Mouse (Mus musculus): ENCODE results near the gene Rps8.

The Rps8 gene

DNA sequence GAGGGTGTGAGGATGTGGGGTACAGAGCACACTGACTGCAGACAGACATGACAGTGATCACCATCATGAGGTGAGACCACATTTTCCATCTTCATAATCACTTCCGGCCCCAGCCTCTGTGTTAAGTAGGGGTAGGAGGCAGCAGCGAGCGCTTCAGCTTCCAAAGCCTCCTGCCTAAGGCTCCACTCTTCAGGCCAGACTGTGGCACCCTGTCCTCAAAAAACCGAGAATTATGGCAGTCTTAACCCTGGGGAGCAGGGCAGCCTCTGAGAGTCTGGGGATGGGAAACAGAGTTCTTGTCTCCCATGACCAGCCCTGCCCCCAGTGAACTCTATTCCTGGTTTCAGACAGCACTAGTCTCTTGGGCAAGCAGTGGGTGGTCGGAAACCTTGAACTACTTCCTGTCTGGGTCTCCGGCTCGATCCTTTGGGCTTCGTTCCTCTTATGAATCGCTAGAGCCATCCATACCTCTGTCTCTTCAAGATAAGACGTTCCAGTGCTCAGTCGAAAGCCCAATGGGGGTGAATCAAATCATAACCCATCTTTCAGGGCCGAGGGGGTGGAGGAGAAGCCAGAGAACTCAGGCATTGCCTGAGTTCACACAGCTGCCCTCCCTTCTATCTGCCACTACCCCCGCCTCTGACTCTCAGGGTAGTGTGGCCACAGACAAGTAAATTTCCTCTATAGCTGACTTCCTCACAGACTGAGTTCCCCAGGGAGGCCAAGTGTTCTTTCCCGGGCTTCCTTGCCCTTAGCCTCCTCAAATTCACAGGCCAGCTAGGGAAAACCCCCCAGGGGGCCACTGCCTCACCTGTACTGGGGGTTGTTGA lies 31.3 kb downstream of the Rps8 start:
- DNase-seq (ENCODE audit: low spot score in 2 of 2) = peak; percentile 70 to 77

DNA sequence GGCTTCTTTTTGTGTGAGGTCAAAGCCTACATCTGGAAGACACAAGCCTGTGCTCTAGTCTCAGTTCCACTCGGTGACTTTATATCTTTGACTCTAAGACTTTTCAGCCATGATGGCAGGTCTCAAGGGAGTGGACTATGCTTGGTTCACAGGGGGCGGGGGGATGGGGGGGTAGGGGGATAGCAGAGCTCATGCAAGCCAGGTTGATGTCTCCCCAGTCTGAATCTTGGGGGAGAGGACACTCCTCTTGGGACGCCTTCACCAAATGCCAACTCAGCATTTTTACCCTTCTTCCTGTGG lies 31.9 kb downstream of the Rps8 start:
- no peak for DNase-seq (ENCODE audit: low spot score in 2 of 2)

DNA sequence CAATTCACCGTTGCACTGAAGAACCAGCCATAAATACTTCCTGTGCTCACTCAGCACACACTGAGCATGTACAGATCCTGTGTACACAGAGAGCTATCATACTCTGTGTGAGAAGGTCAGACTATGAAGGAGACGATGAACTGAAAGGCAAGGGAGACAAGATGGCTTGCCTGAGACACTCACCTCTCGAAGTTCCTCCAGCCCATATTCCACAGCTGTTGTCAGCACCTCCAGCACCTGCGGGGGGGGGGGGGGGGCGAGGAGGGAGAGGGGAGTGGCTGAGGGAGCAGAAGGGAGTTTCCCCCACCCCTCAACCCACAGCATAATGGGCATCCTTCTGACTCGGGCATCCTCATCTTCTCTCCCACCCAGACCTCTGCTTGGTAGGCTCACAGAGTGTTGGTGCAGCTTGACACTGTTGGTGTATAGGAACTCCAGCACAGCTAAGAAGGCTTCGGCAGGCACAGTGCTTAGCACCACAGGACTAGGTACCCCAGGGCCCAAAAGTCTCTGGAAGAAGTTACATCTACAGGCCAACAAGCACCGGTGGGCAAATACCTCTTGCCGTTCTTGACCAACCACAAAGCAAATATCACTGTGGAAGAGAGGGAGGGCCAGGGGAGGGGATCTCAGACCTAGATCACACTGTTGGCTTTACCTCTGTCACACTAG lies 32.4 kb downstream of the Rps8 start:
- DNase-seq (ENCODE audit: low spot score in 2 of 2) = no peak

DNA sequence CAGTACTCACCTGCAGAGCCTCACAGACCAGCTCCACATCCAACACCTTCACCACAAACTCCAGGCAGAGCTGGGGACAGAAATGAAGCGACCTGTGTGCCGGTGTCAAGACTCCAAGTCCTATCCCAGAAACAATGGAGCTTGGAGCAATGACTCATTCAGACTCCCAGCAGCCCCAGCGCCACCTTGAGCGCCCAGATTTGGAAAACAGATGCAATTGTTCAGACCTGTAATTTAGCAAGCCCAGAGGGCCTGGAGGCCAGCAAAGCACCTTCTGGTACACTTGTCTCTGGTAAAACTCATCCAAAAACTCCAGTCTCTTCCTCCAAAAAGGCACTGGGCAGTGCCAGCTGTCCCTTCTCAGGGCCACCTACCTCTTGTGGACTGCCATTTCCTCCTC lies 33.8 kb downstream of the Rps8 start:
- DNase-seq (ENCODE audit: low spot score in 2 of 2) = no peak

DNA sequence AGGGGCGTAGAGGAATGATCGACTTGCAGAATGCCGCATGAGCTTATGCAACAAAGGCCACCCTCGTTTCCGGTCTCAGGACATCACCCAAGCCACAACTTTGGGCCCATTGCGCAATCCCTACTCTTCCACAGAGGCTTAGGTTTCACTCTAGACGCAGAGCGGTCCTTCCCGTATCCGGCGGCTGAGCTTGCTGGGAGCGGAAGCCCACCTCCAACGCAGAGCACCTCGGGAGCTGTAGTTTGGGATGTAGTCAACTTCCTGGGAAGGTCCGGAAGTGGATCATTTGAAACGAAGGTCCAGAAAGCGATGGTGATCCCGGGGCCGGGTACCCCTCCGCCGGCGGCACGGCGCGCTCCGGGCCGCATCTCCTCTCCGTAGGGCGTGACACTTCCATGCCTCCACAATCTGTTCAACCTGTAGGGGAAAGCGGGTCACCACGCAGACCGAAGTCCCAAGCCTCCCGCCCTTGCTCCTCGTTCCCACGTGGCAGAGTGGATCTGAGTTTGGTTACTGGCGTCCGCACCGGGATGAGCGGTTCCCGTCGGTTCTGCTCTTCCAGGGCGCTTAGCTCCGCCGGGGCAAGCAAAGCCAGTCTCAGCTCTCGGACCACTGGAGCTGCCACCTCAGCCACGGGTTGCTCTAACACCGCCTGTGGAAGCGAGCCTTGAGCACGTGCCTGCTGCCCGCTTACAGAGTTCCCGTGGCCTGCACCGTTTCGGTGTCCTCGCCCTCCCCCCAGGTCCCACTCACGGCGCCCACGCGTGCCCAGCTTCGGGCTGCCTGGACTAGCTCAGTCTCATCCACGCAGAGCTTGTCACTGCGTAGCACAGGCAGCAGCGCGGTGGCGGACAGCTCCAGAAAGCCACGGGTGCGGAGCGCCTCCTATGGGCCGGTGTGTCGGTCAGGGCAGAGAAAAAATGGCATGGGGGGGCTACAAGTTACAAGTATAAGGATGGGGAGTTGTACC lies 35.3 kb downstream of the Rps8 start:
- DNase-seq (ENCODE audit: low spot score in 2 of 2) = peak; percentile 83 to 92

DNA sequence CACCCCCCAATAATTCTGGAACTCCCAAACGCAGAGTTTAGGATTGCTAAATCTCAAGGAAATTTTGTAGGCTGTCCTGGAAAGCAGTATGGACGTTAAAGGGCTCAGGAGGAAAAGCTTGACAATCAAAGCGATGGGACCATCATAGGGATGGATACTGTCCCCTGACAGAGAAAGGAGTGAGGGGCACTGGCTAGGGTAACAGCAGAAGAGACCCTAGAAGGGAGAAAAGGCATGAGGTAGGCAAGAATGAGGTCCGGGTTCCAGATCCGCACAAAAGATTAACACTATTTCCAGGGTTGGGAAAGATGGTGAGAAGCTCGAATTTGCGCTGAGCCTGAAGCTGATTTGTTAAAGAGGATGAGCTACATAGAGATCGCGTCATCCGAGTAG lies 36.0 kb downstream of the Rps8 start:
- DNase-seq (ENCODE audit: low spot score in 2 of 2) = no peak

DNA sequence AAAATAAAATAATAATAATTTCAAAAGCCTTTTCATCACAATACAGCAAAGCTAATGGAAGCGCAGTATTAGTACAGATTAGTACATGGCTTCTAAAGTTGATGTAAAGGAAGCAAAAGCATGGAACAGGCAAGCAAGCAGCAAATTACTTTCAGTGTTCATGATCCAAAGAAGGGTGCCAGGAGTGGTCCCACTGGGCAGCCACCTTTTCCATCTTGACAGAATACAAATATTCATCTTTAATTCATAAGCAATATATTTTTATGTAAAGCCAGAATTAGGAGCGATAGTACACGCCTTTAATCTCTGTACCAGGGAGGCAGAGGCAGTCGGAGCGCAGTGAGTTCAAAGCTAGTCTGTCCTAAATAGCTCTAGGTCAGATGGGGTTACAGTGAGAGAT lies 36.4 kb downstream of the Rps8 start:
- DNase-seq (ENCODE audit: low spot score in 2 of 2) = no peak

DNA sequence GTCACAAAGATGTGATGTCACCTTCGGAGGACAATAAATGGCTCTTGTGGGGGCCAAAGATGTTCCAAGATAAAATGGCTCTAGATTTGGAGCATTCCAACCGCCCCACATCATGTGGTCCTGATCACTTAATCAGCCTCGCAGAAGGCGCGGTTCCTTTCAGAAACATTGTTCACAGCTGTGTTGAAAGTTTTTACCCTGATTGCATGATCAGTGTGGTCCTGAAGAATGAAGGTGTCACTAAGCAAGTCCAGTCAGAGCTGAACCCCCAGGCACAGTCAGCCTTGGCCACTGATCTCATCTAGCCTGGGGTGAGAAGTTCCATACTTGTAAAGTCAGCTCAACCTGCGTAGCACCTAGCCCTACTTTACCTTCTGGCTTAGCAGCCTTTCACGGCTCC lies 38.1 kb downstream of the Rps8 start:
- DNase-seq (ENCODE audit: low spot score in 2 of 2) = no peak

DNA sequence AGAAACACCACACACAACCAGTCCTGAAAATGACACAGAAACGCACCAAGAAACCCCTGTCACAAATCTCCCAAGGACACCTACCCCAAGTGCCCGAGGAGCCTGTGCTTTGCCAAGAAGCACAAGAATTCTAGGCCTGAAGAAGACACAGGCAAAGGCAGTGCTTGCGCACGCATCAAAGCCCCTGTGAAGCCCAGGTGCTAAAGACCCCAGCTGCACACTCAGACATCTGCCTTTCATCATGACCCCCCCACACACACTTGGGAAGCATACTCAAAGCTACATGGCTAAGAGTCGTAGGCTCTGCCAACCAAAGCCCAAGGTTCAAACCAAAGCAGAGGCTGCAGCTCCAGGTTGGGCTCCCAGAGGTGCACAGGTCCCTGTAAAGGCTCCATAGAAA lies 40.5 kb downstream of the Rps8 start:
- peak; percentile 62 to 70 for DNase-seq (ENCODE audit: low spot score in 2 of 2)

DNA sequence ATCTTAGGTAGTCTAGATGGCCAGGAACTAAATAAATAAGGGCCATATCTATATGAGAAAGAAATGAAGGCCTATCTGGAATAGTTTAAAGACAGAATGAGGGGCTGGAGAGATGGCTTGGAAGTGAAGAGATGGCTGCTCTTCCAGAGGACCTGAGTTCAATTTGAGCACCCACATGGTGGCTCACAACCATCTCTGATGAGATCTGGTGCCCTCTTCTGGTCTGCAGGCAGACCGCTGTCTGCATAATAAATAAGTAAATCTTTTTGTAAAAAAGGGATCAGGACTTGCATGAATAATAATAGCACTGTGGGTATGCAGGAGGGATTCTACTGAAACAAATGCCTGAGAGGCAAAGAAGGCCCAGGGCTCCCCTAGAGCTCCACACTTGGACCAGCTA lies 42.8 kb downstream of the Rps8 start:
- no peak for DNase-seq (ENCODE audit: low spot score in 2 of 2)

DNA sequence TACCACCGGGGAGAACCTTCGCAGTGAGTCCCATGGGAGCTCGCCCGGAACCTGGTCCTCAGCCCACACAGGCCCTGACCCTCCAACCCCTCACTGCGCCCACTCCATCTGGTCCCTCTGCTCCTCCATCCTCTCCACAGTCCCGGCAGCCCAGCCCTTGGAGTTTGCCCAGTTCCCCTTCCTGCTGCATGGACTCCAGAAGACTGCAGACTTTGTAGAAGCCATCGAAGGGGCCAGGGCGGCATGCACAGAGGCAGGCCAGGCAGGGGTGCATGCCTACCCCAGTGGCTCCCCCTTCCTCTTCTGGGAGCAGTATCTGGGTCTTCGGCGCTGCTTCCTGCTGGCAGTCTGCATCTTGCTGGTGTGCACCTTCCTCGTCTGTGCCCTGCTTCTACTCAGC lies 45.1 kb downstream of the Rps8 start:
- no peak for DNase-seq (ENCODE audit: low spot score in 2 of 2)

DNA sequence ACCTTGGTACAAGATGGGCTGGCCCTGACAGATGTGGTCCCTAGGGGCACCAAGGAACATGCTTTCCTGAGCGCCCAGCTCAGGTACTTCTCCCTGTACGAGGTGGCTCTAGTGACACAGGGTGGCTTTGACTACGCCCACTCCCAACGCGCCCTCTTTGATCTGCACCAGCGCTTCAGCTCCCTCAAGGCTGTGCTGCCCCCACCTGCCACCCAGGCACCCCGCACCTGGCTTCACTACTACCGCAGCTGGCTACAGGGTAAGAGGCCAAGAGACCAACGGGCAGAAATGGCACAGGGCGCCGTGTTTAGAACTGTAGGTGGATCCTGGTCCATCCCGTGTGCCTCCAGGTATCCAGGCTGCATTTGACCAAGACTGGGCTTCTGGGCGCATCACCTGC lies 45.8 kb downstream of the Rps8 start:
- DNase-seq (ENCODE audit: low spot score in 2 of 2) = no peak

DNA sequence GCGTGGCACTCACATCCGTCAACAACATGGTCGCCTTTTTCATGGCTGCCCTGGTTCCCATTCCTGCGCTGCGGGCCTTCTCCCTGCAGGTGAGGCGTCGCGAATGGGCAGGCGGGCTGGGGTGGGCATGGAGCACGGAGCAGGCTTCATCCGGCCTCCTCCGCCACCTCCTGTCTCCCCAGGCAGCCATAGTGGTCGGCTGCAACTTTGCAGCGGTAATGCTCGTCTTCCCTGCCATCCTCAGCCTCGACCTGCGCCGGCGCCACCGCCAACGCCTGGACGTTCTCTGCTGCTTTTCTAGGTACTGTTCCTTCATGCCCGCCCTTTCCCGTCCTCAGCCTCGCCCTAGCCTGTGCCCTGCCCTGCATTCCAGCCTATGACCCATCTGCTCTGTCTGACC lies 46.7 kb downstream of the Rps8 start:
- no peak for DNase-seq (ENCODE audit: low spot score in 2 of 2)

DNA sequence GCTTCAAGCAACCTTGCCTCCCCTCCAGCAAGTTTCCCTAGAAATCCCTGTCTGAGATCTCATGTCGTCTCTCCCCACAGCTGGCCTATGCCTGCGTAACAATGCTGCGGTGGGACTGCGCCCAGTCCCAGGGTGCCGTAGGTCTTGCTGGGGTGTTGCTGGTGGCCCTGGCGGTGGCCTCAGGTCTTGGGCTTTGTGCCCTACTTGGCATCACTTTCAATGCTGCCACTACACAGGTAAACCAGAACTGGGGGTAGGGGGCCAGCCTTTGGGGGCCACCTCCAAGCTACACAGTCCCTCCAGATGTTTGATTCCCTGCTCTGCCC lies 47.6 kb downstream of the Rps8 start:
- no peak for DNase-seq (ENCODE audit: low spot score in 2 of 2)

DNA sequence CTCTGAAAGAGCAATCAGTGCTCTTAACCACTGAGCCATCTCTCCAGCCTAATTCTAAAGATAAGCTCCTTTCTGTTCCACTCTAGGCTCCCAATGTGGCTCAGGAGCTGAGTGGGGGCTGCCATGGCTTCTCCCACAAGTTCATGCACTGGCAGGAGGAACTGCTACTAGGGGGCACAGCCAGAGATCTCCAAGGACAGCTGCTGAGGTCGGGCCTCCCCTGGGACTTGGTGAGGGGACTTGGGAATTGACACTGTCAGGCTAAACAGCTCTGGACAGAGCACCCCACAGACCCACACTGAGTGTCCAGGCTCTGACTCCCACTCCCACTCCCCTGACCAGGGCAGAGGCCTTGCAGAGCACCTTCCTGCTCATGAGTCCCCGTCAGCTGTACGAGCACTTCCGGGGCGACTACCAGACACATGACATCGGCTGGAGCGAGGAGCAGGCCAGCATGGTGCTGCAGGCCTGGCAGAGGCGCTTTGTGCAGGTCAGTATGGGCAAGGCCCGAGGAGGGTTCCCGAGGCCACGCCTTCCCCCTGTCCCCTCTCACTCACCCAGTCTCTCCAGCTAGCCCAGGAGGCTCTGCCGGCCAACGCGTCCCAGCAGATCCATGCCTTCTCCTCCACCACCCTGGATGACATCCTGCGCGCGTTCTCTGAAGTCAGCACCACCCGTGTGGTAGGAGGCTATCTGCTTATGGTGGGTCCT lies 48.1 kb downstream of the Rps8 start:
- DNase-seq (ENCODE audit: low spot score in 2 of 2) = no peak

DNA sequence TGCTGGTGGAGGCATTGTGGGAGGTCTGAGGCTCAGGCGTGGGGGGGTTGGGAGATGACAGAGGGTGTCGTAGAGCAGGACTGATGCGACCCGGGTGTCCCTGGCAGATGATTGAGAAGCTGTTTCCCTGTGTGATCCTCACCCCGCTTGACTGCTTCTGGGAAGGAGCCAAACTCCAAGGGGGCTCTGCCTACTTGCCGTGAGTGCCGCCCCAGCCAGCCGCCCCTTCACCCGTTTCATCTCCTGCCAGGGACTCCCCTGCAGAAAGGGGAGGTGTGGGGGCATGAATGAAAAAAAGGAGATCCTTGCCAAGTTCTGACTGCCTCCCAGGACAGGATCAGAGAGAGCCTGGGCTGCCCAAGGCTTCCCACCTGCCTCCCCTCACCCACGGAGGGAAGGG lies 50.9 kb downstream of the Rps8 start:
- DNase-seq (ENCODE audit: low spot score in 2 of 2) = no peak

DNA sequence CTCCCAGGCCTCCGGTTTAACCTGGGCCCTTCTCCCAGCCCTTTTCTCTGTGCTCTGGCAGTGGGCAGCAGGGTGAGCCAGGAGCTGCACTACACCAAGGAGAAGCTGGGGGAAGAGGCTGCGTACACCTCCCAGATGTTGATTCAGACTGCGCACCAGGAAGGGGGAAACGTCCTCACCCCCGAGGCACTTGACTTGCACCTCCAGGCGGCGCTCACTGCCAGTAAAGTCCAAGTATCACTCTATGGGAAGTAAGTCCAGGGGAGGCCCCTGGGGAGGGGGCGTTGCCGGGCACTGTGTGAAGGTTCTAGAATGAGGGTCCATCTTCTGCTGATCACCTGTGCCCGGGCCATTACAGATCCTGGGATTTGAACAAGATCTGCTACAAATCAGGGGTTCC lies 51.4 kb downstream of the Rps8 start:
- no peak for DNase-seq (ENCODE audit: low spot score in 2 of 2)

All from thymus, postnatal 10 days (tissue).